Mouse (Mus musculus): ENCODE data around the gene Mospd3.

The Mospd3 gene

DNA sequence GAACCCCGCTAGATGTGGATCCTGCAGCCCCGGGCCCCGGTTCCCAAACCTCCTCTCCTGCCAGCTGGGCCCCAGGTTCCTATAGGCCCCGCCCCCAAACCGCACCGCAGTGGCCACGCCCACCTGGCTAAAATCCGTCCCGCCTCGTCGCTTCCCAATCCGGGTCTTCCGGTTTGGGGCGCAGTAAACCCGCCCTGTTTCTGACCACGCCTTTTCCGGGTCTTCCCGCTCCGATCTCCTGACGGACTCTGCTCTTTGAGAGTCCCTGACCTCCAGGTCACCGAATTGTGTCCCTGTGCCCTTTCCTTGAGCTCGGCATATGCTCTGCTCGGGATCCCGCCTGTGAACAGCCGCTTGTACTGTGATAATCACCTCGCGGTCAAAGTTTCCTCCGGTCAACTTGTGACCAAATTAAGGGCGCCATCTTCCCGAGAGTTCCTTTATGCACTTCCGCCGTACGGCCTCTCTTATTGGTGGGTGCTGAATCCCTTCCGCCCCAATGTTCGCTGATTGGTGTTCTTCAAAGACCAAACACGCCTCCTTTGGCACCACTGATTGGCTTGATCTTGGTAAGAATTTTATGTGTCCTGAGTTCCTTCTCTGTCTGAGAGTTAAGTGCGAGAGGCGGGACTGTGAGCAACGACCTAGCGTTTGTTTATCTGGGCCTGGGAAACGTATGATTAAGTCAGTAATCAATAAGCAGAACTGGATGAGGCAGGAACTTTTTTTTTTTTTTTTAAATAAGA, at the start of gene Mospd3:
Gene Mospd3, minus strand, starts transcription at position 440 of the 746 bp plus-strand sequence.
- peak; percentile 99 for DNase-seq (ENCODE audit: low spot score)

DNA sequence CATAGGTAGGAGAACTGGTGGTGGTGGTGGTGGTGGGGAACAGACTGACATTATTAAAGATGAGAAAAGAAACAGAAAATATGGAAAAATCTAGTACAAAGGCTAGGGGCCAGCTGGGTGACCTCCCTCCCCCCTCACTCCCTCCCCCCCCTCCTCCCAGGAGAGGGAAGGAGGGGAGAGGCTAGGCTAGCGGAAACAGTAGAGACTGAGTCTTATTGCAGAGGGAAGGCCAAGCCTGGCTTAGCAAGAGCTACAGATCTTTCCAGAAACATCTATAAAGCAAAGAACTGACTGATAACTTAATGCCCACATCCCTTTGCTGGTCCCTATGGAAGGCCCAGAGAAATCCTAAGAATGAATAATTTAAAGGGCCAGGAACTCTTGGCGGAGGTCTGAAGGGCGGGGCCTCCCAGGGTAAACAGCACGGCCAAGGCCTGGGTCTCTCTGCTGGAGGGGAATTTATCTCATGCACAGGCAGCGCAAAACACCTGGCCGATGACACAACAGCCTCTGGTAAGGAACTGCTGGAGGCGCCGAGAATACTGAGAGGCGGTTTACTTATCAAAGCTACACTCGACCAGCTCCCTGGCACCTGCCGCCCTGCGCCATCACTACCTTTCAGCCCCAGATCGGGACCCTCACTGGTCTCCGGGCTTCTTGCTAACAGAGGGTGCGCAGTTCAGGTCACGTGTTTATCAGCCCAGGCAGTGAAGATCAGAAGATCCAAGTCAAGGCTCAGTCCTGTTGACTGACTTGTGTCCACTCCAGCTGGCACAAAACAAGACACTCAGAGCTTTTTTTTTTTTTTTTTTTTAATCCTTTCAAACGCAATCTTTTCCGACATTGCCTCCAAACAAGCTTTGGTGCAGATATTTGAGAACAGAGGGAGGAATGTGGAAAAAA, 49.1 kb upstream of the Mospd3 start:
- DNase-seq (ENCODE audit: low spot score): peak; percentile 46

DNA sequence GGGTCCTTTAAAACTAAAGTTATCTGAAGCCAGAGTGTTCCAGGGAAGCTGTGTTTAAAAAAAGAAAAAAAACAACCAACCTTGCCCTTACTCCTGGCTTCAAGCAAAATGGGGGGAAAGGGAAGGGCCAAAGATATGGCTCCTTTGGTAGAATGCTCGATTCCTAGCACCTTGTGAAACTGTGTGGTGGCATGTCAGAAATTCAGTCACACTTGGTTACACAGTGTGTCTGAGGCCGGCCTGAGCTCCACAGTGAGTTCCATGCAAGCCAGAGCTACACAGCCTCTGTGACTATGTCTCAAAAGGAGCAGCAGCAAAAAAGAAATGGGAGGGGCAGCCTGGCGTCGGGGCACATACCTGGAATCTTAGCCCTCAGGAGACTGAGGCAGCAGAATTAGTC, 48.4 kb upstream of the Mospd3 start:
- no peak for DNase-seq (ENCODE audit: low spot score)

- DNase-seq (ENCODE audit: low spot score): no peak
These were observed 47.2 kb upstream of the Mospd3 start for GRCm38 (mm10) chr5:137647827-137648601.

DNA sequence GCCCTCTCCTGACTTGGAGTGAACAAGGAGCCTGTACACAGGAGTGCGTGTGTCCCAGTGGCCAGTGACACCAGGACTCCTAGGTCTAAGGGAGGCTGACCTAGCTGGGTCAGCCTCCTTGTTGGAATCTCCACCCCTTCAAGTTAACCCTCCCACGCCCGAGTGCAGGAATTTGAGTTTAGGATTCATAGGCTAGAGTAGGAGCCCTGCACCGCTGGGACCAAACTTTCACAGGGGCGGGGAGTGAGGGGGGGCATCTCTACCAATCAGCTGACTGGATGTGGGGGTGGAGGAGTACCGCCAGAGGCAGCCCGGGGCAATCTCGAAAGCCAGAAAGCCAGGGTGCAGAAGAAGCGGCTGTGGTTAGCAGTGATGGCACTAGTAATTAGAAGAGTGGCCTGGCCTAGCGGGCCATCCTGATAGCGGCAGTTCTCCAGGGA, 44.8 kb upstream of the Mospd3 start, which contains the start of gene Irs3:
Gene Irs3, minus strand, starts transcription at position 63 of the 440 bp plus-strand sequence.
- peak; percentile 58 for DNase-seq (ENCODE audit: low spot score)

- DNase-seq (ENCODE audit: low spot score): peak; percentile 37
These were observed 44.3 kb upstream of the Mospd3 start for GRCm38 (mm10) chr5:137645091-137645651.

DNA sequence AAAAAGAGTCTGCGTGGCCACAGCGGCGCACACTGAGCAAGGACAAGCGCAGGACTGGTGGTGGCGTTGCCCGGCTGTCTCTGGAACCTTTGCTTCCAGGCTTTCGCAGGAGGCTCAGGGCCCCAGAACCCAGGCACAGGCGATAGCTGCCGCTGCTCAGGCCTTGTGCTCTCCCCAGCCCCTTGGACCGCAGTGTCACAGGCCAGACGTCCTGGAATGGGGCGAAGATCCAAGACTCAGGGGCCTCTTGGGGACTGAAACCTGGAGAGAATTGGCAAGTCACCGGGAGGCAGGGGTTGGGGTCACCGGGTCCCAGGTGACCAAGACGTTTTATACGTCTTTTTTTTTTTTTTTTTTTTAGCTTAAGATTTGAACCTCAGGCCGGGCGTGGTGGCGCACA, 43.6 kb upstream of the Mospd3 start:
- DNase-seq (ENCODE audit: low spot score): no peak

DNA sequence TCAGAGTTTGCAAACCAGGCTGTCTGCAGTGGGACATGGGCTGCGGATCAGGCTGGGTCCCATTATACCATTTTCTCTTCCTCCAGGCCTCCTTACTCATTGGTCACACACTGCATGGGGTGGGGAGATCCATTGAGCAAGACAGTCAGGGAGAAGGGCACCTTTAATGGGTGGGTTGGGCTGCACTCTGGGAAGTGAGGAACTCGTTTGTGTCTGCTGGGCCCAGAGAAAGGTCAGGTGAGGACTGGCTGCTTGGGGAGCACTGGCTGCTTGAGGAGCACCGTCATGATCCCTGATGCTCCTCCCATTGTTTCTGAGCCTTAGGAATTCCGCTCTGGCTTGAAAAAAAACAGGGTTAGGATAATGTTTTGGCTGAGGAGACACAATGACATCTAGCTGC, 42.0 kb upstream of the Mospd3 start:
- DNase-seq (ENCODE audit: low spot score): no peak

DNA sequence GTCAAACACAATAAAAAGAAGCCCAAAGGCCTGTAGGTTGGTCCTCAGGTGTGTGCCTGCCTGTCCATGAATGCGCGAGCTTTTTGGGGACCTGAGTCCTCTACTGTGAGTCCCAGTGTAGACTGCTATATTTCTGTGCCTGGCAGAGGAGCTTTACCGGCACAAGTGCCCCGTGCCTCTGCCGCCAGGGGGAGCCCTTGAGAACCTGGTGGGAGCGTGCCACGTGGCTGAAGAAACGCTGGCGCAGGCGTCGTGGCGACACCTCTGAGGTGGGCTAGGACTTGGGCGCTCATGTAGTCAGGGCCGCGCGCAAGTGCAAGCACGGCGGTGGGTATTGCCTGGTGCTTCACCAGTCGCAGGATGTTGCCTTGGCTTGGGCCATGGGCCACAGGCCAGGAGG, 40.2 kb upstream of the Mospd3 start, which contains the start of gene Sap25:
Gene Sap25, plus strand, starts transcription at position 281 of the 400 bp plus-strand sequence.
- no peak for DNase-seq (ENCODE audit: low spot score)

GRCm38 (mm10) chr5:137639472-137639871, 38.6 kb upstream of the Mospd3 start:
- no peak for DNase-seq (ENCODE audit: low spot score)

DNA sequence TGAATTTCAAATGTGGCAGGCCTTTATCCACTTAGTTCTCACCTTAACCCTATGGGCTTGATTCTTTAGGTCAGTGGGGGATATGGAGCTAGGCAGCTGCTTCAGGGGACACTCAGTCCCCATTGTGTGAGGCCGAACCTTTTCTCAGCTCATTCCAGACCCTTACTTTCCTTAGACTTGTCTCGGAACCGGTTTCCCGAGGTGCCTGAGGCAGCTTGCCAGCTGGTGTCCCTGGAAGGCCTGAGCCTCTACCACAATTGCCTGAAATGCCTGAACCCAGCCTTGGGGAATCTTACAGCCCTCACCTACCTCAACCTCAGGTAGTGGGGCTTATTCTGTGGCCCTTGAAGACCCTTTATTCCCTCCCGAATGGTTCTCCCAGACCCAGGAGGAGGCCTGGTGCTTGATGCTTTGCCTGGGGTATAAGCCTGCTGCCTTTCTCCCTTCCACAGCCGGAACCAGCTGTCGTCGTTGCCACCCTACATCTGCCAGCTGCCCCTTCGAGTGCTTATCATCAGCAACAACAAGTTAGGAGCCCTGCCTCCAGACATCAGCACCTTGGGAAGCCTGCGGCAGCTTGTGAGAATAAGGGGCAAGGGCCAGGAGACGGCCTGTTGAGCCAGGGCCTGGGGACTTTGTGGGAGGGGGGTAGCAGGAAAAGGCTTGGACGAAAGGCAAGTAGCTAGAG, 32.7 kb upstream of the Mospd3 start:
- no peak for DNase-seq (ENCODE audit: low spot score)

GRCm38 (mm10) chr5:137631591-137631990, 30.7 kb upstream of the Mospd3 start:
- DNase-seq (ENCODE audit: low spot score): no peak

DNA sequence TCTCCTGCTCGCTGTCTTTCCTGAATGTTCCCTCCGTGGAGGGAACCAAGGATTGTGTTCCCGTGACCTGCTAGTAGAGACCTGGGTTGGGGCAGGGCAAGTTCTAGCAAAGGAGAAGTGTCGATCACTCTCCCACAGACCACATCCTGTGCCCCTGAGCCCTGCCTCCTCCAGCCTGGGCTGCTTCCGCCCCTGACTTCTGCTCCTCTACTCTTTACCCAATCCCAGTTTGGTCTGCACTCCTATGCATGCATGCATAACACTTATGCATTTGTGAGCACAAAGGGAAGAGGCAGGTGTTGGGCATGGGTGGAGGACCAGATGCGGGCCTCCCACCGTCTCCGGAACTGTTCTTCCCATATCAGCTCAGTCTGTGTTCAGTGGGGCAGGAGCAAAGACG, 30.3 kb upstream of the Mospd3 start:
- DNase-seq (ENCODE audit: low spot score): no peak

GRCm38 (mm10) chr5:137630602-137631001, 29.7 kb upstream of the Mospd3 start:
- peak; percentile 35 for DNase-seq (ENCODE audit: low spot score)

DNA sequence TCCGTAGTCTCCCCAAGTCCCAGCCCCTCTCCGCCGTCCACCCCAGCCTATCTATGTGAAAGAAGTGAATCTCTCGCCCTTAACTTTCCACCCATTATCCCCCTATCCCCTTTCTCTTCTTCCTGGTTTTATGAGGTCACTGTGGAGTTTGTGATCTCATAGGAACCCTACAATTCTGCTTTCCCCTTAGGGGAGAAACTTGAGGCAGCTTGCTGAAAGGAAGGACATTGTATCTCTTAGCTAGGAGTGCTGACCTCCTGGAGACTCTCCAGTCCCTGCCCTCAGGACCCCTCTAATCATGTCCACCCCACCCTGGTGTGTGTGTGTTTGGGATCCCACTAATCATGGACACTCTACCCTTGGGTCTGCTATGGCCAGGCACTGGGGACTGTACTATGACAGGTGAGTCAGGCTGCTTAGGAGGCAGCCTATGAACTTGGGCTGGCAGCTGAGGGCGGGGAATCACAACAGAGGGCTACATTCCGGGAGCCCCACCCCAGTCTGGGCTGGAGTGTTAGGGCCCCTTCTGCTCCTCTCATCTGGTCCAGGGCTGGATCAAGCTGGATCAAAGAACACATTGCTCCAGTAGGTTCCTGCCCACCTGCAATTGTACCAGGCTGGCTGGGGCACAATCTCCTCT, 29.2 kb upstream of the Mospd3 start:
- no peak for DNase-seq (ENCODE audit: low spot score)

DNA sequence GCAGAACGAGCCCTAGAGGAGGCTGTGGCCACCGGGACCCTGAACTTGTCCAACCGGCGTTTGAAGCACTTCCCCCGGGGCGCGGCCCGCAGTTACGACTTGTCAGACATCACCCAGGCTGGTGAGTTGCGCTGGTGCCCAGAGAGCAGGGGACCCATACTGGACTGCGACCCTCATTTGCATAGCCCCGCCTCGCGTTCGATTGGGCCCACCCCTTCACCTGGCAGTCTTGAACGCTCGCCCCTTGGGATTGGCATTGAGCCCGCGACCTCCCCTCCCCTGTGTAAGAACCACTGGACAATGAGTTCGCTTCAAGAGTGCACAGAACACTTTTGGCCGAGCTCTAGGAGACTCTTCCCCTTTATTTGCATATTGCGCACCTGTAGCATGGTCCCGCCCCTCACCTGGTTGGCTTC, 28.5 kb upstream of the Mospd3 start:
- DNase-seq (ENCODE audit: low spot score): peak; percentile 79

DNA sequence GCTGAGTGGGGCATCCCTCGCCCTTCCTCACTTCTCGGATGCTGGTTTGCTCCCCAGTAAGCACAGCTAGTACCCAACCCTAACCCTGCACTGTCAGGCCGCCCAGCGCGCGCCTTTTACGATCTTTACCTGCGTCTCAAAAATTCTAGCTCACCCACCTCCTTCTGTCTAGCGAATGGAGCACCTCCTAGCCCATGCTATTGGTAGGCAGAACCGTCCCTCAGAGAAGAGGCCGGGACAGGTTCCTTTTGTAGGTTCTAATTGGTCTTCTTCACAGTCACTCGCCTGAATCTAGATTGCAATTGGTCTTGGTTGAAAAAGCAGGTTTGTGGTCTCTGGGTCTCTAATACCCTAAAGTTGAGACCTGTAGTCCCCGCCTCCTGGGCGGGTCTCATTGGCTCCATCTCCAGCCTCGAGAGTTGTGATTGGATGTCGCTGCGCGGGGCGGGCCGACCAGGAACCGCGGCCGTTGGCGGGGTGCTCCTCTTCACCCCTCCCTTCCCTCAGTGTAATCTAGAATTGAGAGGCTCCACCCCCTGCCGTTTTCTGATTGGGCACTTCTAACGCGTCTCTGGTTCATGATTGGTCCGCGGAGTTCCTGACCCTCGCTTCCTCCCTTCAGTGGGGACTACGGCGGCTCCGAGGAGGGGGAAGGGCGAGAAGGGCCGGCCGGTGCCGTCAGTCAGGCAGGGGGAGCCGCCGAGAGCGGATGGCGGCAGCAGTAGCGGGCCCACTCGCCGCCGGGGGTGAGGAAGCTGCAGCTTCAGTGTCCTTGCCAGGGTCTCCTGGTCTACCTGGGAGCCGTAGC, 27.8 kb upstream of the Mospd3 start, which contains the start of the genes Fbxo24, Lrch4 and Gm20605:
Gene Fbxo24, minus strand, starts transcription at position 505 of the 808 bp plus-strand sequence.
Gene Lrch4, plus strand, starts transcription at position 624 of the 808 bp plus-strand sequence.
Gene Gm20605, plus strand, starts transcription at position 678 of the 808 bp plus-strand sequence.
- peak; percentile 100 for DNase-seq (ENCODE audit: low spot score)

DNA sequence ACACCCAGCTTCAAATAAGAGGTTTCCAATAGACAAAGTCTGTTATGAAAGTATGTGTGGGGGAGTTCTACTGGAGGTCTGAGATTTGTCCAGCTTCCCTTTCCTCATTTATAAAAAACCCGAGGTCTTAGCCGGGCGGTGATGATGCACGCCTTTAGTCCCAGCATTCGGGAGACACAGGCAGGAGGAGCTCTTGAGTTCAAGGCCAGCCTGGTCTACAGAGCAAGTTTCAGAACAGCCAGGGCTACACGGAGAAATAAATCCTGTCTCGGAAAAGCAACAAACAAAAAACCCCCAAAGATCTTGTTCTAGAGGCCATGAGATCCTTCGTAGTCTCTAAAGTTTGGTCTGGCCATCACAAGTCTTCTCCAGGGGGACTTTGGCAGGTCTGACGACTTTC, 27.1 kb upstream of the Mospd3 start:
- DNase-seq (ENCODE audit: low spot score): no peak

DNA sequence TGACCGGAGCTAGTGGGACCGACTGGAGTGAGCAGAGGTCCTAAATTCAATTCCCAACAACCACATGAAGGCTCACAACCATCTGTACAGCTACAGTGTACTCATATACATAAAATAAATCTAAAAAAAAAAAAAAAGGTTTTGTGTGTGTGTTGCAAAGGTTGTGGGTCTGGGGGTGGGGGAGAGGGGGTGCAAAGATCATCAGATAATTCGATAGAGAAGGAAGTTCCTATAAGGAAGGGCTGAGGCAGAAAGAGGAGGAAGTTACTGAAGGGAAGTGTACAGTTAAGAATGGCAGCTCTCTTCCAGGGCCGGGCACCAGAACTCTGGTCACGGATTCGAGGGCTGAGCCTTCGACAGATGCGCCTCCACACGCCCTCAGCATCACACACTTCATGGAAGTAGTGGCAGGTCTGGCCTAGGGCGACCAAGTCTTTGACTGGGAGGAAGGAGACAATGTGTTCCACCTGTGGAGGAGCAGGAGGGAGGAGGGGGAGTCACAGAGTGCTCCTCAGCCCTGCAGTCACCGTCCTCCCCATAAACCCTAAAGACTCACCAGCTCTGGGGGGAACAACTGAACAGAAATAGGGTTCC, 23.2 kb upstream of the Mospd3 start:
- DNase-seq (ENCODE audit: low spot score): no peak

All from embryo, embryonic 10.5 days (tissue).